Mouse (Mus musculus): ENCODE data around the gene Hoxa3. TPM values are rescaled to one million over a fixed set of nuclear protein-coding genes. Genes with fewer than 3 reads are reported as not detected.

The Hoxa3 gene
- polyA plus RNA-seq, 1 experiment from 2014 or later, result 13.7 TPM

- Histone ChIP-seq H3K4me2 (replicated peaks) (no peak overlapping the region), H3K4me1 (peaks cover 23% of the 10 kb centered on the region), H3K36me3 (no peaks in the 10 kb centered on the region), H3K4me3 (no peak overlapping the region), H3K27me3 (peaks cover 89% of the 10 kb centered on the region), H3K9me3 (replicated peaks) (no peaks in the 10 kb centered on the region), H3K9ac (no peak overlapping the region), H3K27ac (no peak overlapping the region)
- no peak for ATAC-seq (ENCODE audit: low FRiP score)
- WGBS, result 54% methylated on average over 3 of the region's 3 CpGs
Measured at GRCm38 (mm10) chr6:52155471-52155870, 57.7 kb downstream of the Hoxa3 start.

DNA sequence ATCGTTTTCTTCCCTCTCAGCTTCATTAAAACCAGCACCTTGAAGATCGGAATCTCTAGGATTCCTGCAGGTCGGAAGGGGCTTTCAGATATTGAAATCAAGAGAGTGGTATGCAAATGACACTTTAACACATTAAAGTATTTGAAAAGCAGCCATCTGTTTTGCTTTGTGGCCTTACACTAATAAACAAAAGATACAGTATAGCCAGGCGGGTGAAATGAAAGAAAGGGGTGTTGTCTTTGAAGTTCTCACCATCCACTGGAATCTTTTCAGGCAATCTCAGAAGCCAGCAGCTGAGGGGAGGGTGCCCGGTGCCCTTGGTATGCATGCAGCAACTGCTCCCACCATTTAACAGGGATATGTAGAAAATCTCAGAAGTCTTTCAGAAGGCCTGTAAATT lies 59.1 kb downstream of the Hoxa3 start:
- H3K4me2 ChIP-seq (replicated peaks), result no peak overlapping the region
- no peaks in the 10 kb centered on the region for H3K36me3 ChIP-seq
- no peak overlapping the region for H3K27ac ChIP-seq
- no peaks in the 10 kb centered on the region for H3K9me3 ChIP-seq (replicated peaks)
- H3K4me3 ChIP-seq, result no peak overlapping the region
- ATAC-seq (ENCODE audit: low FRiP score), result no peak
- no peak overlapping the region for H3K9ac ChIP-seq
- peaks cover 10% of the 10 kb centered on the region for H3K4me1 ChIP-seq
- 5% methylated on average over 5 of the region's 5 CpGs for WGBS
- peaks cover 89% of the 10 kb centered on the region for H3K27me3 ChIP-seq

DNA sequence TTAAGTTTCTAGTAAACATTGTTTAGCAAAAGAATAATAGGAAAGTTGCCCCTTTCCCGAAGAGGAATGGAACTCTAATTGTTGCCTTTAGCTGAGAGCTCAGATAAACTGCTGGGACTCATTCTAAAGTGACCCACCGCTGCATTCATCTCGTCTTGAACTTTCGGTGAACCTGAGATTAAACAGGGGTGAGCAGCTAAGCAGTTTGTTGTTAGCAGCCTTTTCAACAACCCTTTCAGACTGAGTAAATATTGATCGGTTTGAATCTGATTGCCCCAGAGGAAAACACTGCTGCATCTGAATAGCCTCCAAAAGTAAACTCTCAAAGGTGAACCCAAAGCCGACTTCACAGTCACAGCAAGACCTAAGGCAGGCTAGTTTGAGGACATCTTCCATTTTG lies 59.9 kb downstream of the Hoxa3 start:
- no peak overlapping the region for H3K4me2 ChIP-seq (replicated peaks)

GRCm38 (mm10) chr6:52152226-52153193 lies 60.6 kb downstream of the Hoxa3 start:
- Histone ChIP-seq H3K4me3 (no peak overlapping the region), H3K36me3 (no peaks in the 10 kb centered on the region), H3K27me3 (peaks cover 82% of the 10 kb centered on the region), H3K9ac (no peak overlapping the region), H3K27ac (no peak overlapping the region), H3K4me1 (0 out of 2 replicates have a peak, but pooled peaks cover 2% of the 10 kb centered on the region), H3K4me2 (replicated peaks) (no peak overlapping the region), H3K9me3 (replicated peaks) (no peaks in the 10 kb centered on the region)
- ATAC-seq (ENCODE audit: low FRiP score), result no peak
- 6% methylated on average over 16 of the region's 16 CpGs for WGBS

More for the DNA sequence above, 59.9 kb downstream of the Hoxa3 start:
- Histone ChIP-seq H3K27ac (no peak overlapping the region), H3K4me1 (peaks cover 7% of the 10 kb centered on the region; the same call in 1 of the 2 replicates), H3K36me3 (no peaks in the 10 kb centered on the region), H3K27me3 (peaks cover 84% of the 10 kb centered on the region), H3K9me3 (replicated peaks) (no peaks in the 10 kb centered on the region), H3K9ac (no peak overlapping the region), H3K4me3 (no peak overlapping the region)
- 2% methylated on average over 6 of the region's 6 CpGs for WGBS
- no peak for ATAC-seq (ENCODE audit: low FRiP score)

DNA sequence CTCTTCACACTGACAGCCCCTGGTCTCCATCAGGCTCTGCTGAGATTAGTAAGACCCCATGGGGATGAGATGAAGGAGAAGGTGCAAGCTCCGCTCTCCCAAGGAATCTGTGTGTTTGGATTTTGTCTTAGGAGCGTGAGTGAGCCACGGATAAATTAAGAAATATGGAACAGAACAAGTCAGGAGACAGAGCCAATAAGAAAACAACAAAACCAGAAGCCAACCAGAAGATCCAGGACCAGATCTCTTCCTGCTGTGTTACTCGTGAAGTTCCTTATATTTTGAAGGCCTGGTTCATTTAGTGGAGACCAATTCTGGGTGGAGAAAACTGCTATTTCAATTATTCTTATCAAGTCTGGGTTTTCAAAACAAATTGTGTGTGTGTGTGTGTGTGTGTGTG lies 61.6 kb downstream of the Hoxa3 start:
- Histone ChIP-seq H3K27ac (no peak overlapping the region), H3K4me2 (replicated peaks) (no peak overlapping the region), H3K27me3 (peaks cover 80% of the 10 kb centered on the region), H3K4me1 (0 out of 2 replicates have a peak, but pooled peaks cover 2% of the 10 kb centered on the region), H3K9ac (no peak overlapping the region), H3K9me3 (replicated peaks) (no peaks in the 10 kb centered on the region), H3K36me3 (no peaks in the 10 kb centered on the region), H3K4me3 (no peak overlapping the region)
- ATAC-seq (ENCODE audit: low FRiP score), result no peak
- WGBS, result 16% methylated on average over 4 of the region's 4 CpGs

DNA sequence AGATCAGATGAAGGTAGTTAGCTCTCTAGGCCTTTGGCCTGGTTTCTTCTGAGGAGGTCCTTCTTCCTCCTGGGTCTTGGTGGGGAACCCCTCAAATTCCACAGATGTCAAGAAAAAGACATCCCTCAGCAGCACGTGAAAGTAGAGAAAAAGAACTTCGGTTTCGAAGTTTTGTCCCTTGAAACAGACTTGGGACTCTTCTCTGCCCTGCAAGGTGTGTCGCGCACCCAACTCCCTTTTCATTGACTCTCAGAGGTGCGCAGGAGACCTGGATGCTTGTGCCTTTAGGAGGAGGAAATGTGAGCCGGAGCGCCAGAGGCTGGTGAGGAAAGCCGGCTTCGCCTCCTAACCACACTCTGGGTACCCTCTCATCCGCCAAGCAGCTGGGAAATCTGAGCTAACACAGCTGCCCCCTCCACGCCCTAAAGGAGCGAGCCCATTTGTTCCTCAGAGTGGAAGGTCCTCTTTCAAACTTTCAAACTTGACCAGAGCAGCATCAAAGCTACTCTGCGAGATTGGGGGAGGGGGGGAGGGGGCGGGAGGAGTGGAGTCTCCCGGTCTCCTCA lies 62.7 kb downstream of the Hoxa3 start:
- H3K9ac ChIP-seq, result no peak overlapping the region
- H3K36me3 ChIP-seq, result no peaks in the 10 kb centered on the region
- WGBS, result 3% methylated on average over 16 of the region's 16 CpGs
- H3K4me3 ChIP-seq, result no peak overlapping the region
- no peak overlapping the region for H3K27ac ChIP-seq
- ATAC-seq (ENCODE audit: low FRiP score), result no peak
- H3K27me3 ChIP-seq, result peaks cover 69% of the 10 kb centered on the region
- H3K9me3 ChIP-seq (replicated peaks), result no peaks in the 10 kb centered on the region
- 0 out of 2 replicates have a peak, but pooled peaks cover 2% of the 10 kb centered on the region for H3K4me1 ChIP-seq
- H3K4me2 ChIP-seq (replicated peaks), result no peak overlapping the region

DNA sequence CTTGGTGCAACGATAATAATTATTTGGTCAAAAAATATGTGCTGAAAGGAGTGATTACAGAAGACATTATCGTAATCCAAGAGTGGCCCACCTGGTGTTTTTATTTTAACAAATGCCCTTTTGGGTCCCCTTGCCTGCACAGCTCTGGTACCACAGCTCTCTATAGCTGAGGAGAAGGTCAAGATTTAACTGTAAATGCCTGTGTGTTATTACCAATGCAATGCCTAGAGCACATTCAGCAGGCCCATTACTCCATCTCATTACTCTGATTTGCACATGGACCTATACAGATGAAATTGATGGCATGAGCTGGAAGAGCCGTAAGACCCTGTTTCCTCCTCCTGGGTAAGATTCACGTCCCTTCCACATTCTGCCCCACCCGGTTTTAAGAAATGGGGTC lies 74.0 kb downstream of the Hoxa3 start:
- H3K27me3 ChIP-seq, result no peaks in the 10 kb centered on the region
- WGBS, result 81% methylated on average over 5 of the region's 5 CpGs
- H3K4me2 ChIP-seq (replicated peaks), result no peak overlapping the region
- no peak overlapping the region for H3K27ac ChIP-seq
- H3K9me3 ChIP-seq (replicated peaks), result no peaks in the 10 kb centered on the region
- no peak overlapping the region for H3K9ac ChIP-seq
- ATAC-seq (ENCODE audit: low FRiP score), result no peak
- no peak overlapping the region for H3K4me3 ChIP-seq
- no peaks in the 10 kb centered on the region for H3K36me3 ChIP-seq
- H3K4me1 ChIP-seq, result peaks cover 10% of the 10 kb centered on the region

GRCm38 (mm10) chr6:52138576-52138975 lies 74.6 kb downstream of the Hoxa3 start:
- no peak for ATAC-seq (ENCODE audit: low FRiP score)
- no peak overlapping the region for H3K9ac ChIP-seq

GRCm38 (mm10) chr6:52137841-52138535 lies 75.1 kb downstream of the Hoxa3 start:
- H3K4me1 ChIP-seq, result peaks cover 10% of the 10 kb centered on the region
- ATAC-seq (ENCODE audit: low FRiP score), result no peak
- H3K27me3 ChIP-seq, result no peaks in the 10 kb centered on the region
- no peak overlapping the region for H3K27ac ChIP-seq
- H3K36me3 ChIP-seq, result no peaks in the 10 kb centered on the region
- no peak overlapping the region for H3K4me3 ChIP-seq
- no peak overlapping the region for H3K9ac ChIP-seq
- H3K4me2 ChIP-seq (replicated peaks), result no peak overlapping the region
- WGBS, result 54% methylated on average over 9 of the region's 9 CpGs
- no peaks in the 10 kb centered on the region for H3K9me3 ChIP-seq (replicated peaks)

More at GRCm38 (mm10) chr6:52138576-52138975, 74.6 kb downstream of the Hoxa3 start:
- H3K4me1 ChIP-seq, result peaks cover 10% of the 10 kb centered on the region
- no peak overlapping the region for H3K27ac ChIP-seq
- 57% methylated on average over 10 of the region's 10 CpGs for WGBS
- H3K9me3 ChIP-seq (replicated peaks), result no peaks in the 10 kb centered on the region
- H3K36me3 ChIP-seq, result no peaks in the 10 kb centered on the region
- H3K4me3 ChIP-seq, result no peak overlapping the region
- no peaks in the 10 kb centered on the region for H3K27me3 ChIP-seq
- no peak overlapping the region for H3K4me2 ChIP-seq (replicated peaks)

DNA sequence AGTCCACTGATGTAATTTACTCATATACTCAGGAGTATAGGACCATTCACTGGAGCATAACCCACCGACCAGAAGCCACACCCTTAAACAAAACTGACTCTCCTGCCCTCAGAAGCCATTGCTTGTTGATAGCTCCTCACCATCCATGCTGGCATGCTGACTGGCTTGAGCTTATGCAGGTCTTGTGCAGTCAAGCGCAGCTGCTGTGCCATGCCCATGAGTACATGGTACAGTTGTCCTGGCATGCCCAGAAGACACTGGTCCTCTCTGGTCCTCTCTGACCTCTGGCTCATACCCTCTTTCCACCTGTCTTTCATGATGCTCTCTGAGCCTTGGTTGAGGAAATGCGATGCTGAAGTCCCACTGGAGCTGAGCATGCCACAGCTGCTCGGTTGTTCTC lies 89.5 kb downstream of the Hoxa3 start:
- Histone ChIP-seq H3K4me3 (no peak overlapping the region), H3K4me2 (replicated peaks) (no peak overlapping the region), H3K27ac (no peak overlapping the region), H3K9me3 (replicated peaks) (0 out of 2 replicates have a peak, but pooled peaks cover 4% of the 10 kb centered on the region), H3K9ac (no peak overlapping the region), H3K27me3 (no peaks in the 10 kb centered on the region), H3K4me1 (peaks cover 13% of the 10 kb centered on the region), H3K36me3 (no peaks in the 10 kb centered on the region)
- 79% methylated on average over 4 of the region's 4 CpGs for WGBS
- ATAC-seq (ENCODE audit: low FRiP score), result no peak

- ATAC-seq (ENCODE audit: low FRiP score), result no peak
- Histone ChIP-seq H3K27ac (no peak overlapping the region), H3K4me3 (no peak overlapping the region), H3K36me3 (no peaks in the 10 kb centered on the region), H3K9ac (no peak overlapping the region), H3K9me3 (replicated peaks) (no peaks in the 10 kb centered on the region), H3K4me1 (peaks cover 16% of the 10 kb centered on the region), H3K4me2 (replicated peaks) (no peak overlapping the region), H3K27me3 (no peaks in the 10 kb centered on the region)
- 59% methylated on average over 3 of the region's 3 CpGs for WGBS
Measured at GRCm38 (mm10) chr6:52121173-52121572, 92.0 kb downstream of the Hoxa3 start.

All from hindbrain, embryonic 12.5 days (tissue).